Mouse (Mus musculus): ENCODE results near the gene Ybx2.

GRCm38 (mm10) chr11:69939181-69939580 is 3.6 kb downstream of the Ybx2 start:
- no peak for TF ChIP-seq POLR2A (IDR thresholded peaks at IDR 0.05; ENCODE audit: extremely low read depth, insufficient read depth, low read length)
- no peak for TF ChIP-seq CTCF (IDR thresholded peaks at IDR 0.05; ENCODE audit: extremely low read depth, insufficient read depth, low read length)
